Mouse (Mus musculus): ENCODE data around the gene Gli2. TPM values are rescaled to one million over a fixed set of nuclear protein-coding genes. Genes with fewer than 3 reads are reported as not detected.

Gli2 gene
- polyA plus RNA-seq, 1 experiment, result not detected

- no peak overlapping the region for H3K27ac ChIP-seq (ENCODE audit: insufficient read depth, low read depth, low read length)
- H3K4me1 ChIP-seq (ENCODE audit: control insufficient read depth, insufficient read depth, low read length), result peaks cover 19% of the 10 kb centered on the region
- no peak overlapping the region for H3K4me3 ChIP-seq (ENCODE audit: insufficient read depth, low read depth, low read length)
- 86% methylated on average over 9 of the region's 9 CpGs for WGBS
- TF ChIP-seq POLR2A (IDR thresholded peaks at IDR 0.05; ENCODE audit: insufficient read depth, low read depth, low read length) (no peak), CTCF (IDR thresholded peaks at IDR 0.05; ENCODE audit: insufficient read depth, low read depth, low read length) (no peak)
Measured at GRCm38 (mm10) chr1:118895026-118895762, 158.2 kb downstream of the Gli2 start.

GRCm38 (mm10) chr1:118891395-118891794 is 162.0 kb downstream of the Gli2 start:
- Histone ChIP-seq H3K4me1 (ENCODE audit: control insufficient read depth, insufficient read depth, low read length) (peaks cover 26% of the 10 kb centered on the region), H3K27ac (ENCODE audit: insufficient read depth, low read depth, low read length) (no peak overlapping the region), H3K4me3 (ENCODE audit: insufficient read depth, low read depth, low read length) (no peak overlapping the region)
- TF ChIP-seq CTCF (IDR thresholded peaks at IDR 0.05; ENCODE audit: insufficient read depth, low read depth, low read length), result no peak
- 14% methylated on average over 5 of the region's 5 CpGs for WGBS

- Histone ChIP-seq H3K27ac (ENCODE audit: insufficient read depth, low read depth, low read length) (no peak overlapping the region), H3K4me1 (ENCODE audit: control insufficient read depth, insufficient read depth, low read length) (peaks cover 26% of the 10 kb centered on the region), H3K4me3 (ENCODE audit: insufficient read depth, low read depth, low read length) (no peak overlapping the region)
- WGBS, result 52% methylated on average over 14 of the region's 14 CpGs
- TF ChIP-seq POLR2A (IDR thresholded peaks at IDR 0.05; ENCODE audit: insufficient read depth, low read depth, low read length) (no peak), CTCF (IDR thresholded peaks at IDR 0.05; ENCODE audit: insufficient read depth, low read depth, low read length) (no peak)
Measured at GRCm38 (mm10) chr1:118890125-118890875, 163.1 kb downstream of the Gli2 start.

- TF ChIP-seq CTCF (IDR thresholded peaks at IDR 0.05; ENCODE audit: insufficient read depth, low read depth, low read length) (no peak), POLR2A (IDR thresholded peaks at IDR 0.05; ENCODE audit: insufficient read depth, low read depth, low read length) (no peak)
- Histone ChIP-seq H3K27ac (ENCODE audit: insufficient read depth, low read depth, low read length) (no peak overlapping the region), H3K4me1 (ENCODE audit: control insufficient read depth, insufficient read depth, low read length) (no peaks in the 10 kb centered on the region), H3K4me3 (ENCODE audit: insufficient read depth, low read depth, low read length) (no peak overlapping the region)
- 73% methylated on average over 7 of the region's 7 CpGs for WGBS
Measured at GRCm38 (mm10) chr1:118880781-118881247, 172.6 kb downstream of the Gli2 start.

GRCm38 (mm10) chr1:118878291-118878690 is 175.1 kb downstream of the Gli2 start:
- H3K27ac ChIP-seq (ENCODE audit: insufficient read depth, low read depth, low read length), result no peak overlapping the region
- WGBS, result 74% methylated on average over 6 of the region's 6 CpGs
- H3K4me1 ChIP-seq (ENCODE audit: control insufficient read depth, insufficient read depth, low read length), result no peaks in the 10 kb centered on the region

GRCm38 (mm10) chr1:118875227-118875626 is 178.2 kb downstream of the Gli2 start:
- TF ChIP-seq CTCF (IDR thresholded peaks at IDR 0.05; ENCODE audit: insufficient read depth, low read depth, low read length) (no peak), POLR2A (IDR thresholded peaks at IDR 0.05; ENCODE audit: insufficient read depth, low read depth, low read length) (no peak)
- no peak overlapping the region for H3K27ac ChIP-seq (ENCODE audit: insufficient read depth, low read depth, low read length)
- no peak overlapping the region for H3K4me3 ChIP-seq (ENCODE audit: insufficient read depth, low read depth, low read length)
- 0 out of 2 replicates have a peak, but pooled peaks cover 4% of the 10 kb centered on the region for H3K4me1 ChIP-seq (ENCODE audit: control insufficient read depth, insufficient read depth, low read length)
- WGBS, result 83% methylated on average over 9 of the region's 9 CpGs

More at GRCm38 (mm10) chr1:118878291-118878690, 175.1 kb downstream of the Gli2 start:
- H3K4me3 ChIP-seq (ENCODE audit: insufficient read depth, low read depth, low read length), result no peak overlapping the region
- TF ChIP-seq CTCF (IDR thresholded peaks at IDR 0.05; ENCODE audit: insufficient read depth, low read depth, low read length) (no peak), POLR2A (IDR thresholded peaks at IDR 0.05; ENCODE audit: insufficient read depth, low read depth, low read length) (no peak)

- WGBS, result 87% methylated on average over 7 of the region's 7 CpGs
- Histone ChIP-seq H3K27ac (ENCODE audit: insufficient read depth, low read depth, low read length) (no peak overlapping the region), H3K4me1 (ENCODE audit: control insufficient read depth, insufficient read depth, low read length) (0 out of 2 replicates have a peak, but pooled peaks cover 4% of the 10 kb centered on the region), H3K4me3 (ENCODE audit: insufficient read depth, low read depth, low read length) (no peak overlapping the region)
- no peak for TF ChIP-seq CTCF (IDR thresholded peaks at IDR 0.05; ENCODE audit: insufficient read depth, low read depth, low read length)
- TF ChIP-seq POLR2A (IDR thresholded peaks at IDR 0.05; ENCODE audit: insufficient read depth, low read depth, low read length), result no peak
Measured at GRCm38 (mm10) chr1:118873559-118873958, 179.9 kb downstream of the Gli2 start.

GRCm38 (mm10) chr1:118864735-118865134 is 188.7 kb downstream of the Gli2 start:
- 74% methylated on average over 9 of the region's 9 CpGs for WGBS

GRCm38 (mm10) chr1:118864031-118864430 is 189.4 kb downstream of the Gli2 start:
- no peak for TF ChIP-seq CTCF (IDR thresholded peaks at IDR 0.05; ENCODE audit: insufficient read depth, low read depth, low read length)
- no peak for TF ChIP-seq POLR2A (IDR thresholded peaks at IDR 0.05; ENCODE audit: insufficient read depth, low read depth, low read length)
- WGBS, result 68% methylated on average over 5 of the region's 5 CpGs
- no peak overlapping the region for H3K4me3 ChIP-seq (ENCODE audit: insufficient read depth, low read depth, low read length)

More at GRCm38 (mm10) chr1:118864735-118865134, 188.7 kb downstream of the Gli2 start:
- Histone ChIP-seq H3K27ac (ENCODE audit: insufficient read depth, low read depth, low read length) (no peak overlapping the region), H3K4me3 (ENCODE audit: insufficient read depth, low read depth, low read length) (no peak overlapping the region), H3K4me1 (ENCODE audit: control insufficient read depth, insufficient read depth, low read length) (peaks cover 6% of the 10 kb centered on the region; the same call in 1 of the 2 replicates)
- no peak for TF ChIP-seq CTCF (IDR thresholded peaks at IDR 0.05; ENCODE audit: insufficient read depth, low read depth, low read length)
- TF ChIP-seq POLR2A (IDR thresholded peaks at IDR 0.05; ENCODE audit: insufficient read depth, low read depth, low read length), result no peak

More at GRCm38 (mm10) chr1:118864031-118864430, 189.4 kb downstream of the Gli2 start:
- Histone ChIP-seq H3K27ac (ENCODE audit: insufficient read depth, low read depth, low read length) (no peak overlapping the region), H3K4me1 (ENCODE audit: control insufficient read depth, insufficient read depth, low read length) (peaks cover 6% of the 10 kb centered on the region; the same call in 1 of the 2 replicates)

Measured in olfactory bulb, adult 2 months (tissue).